Mouse (Mus musculus) ES-E14 (cell line): ENCODE measurements around the gene Urgcp. TPM values are rescaled to one million over a fixed set of nuclear protein-coding genes. Genes with fewer than 3 reads are reported as not detected.

ENCODE experiments used
- DNase-seq: peaks from one replicate; pipeline ENCODE4 v3.0.0-alpha.2; 2013; ENCODE audit warnings: low read depth, low spot score
- H3K27ac ChIP-seq: 2 replicates; pipeline ENCODE4 v1.5.1; 2012; ENCODE audit warnings: low read depth, mild to moderate bottlenecking, low read length, moderate library complexity, mixed read lengths; ENCODE audit not compliant: poor library complexity, insufficient read depth, severe bottlenecking
- H3K36me3 ChIP-seq: 2 replicates; pipeline ENCODE4 v1.6.1; 2012; ENCODE audit warnings: mild to moderate bottlenecking, low read length, moderate library complexity, mixed read lengths; ENCODE audit not compliant: control insufficient read depth, poor library complexity, insufficient read depth, severe bottlenecking
- H3K4me1 ChIP-seq, 2 experiments: fragments of 150-350 bp in 1 of 2; sonication (generic) in 1 of 2; 2 replicates each; pipeline ENCODE4 v1.6.1; 2012; ENCODE audit warnings: low read length in 2 of 2, mild to moderate bottlenecking in 1 of 2, mixed read lengths in 1 of 2; ENCODE audit not compliant: control insufficient read depth in 2 of 2, insufficient read depth in 2 of 2, poor library complexity in 1 of 2
- H3K4me3 ChIP-seq, 2 experiments: fragments of 150-350 bp in 1 of 2; sonication (generic) in 1 of 2; 2 replicates each; pipeline ENCODE4 v1.5.1; 2012; ENCODE audit warnings: low read length in 2 of 2, low read depth in 1 of 2, mild to moderate bottlenecking in 1 of 2, mixed read lengths in 1 of 2; ENCODE audit not compliant: insufficient read depth in 1 of 2, poor library complexity in 1 of 2, severe bottlenecking in 1 of 2
- H3K9ac ChIP-seq: 2 replicates; pipeline ENCODE4 v1.6.1; 2012; ENCODE audit warnings: low read depth, mild to moderate bottlenecking, low read length, mixed read lengths; ENCODE audit not compliant: poor library complexity, insufficient read depth, severe bottlenecking
- H3K9me3 ChIP-seq: fragments of 150-350 bp; sonication (generic); 2 replicates; pipeline ENCODE4 v1.6.1; 2012; ENCODE audit warnings: low read depth, mild to moderate bottlenecking, low read length; ENCODE audit not compliant: control insufficient read depth, insufficient read depth
- CHD2 ChIP-seq: IDR thresholded peaks from 2 replicates; pipeline ENCODE4 v1.6.1; 2014; ENCODE audit warnings: mild to moderate bottlenecking, low read depth, low read length, inconsistent platforms
- HCFC1 ChIP-seq: IDR thresholded peaks from 2 replicates; pipeline ENCODE4 v1.6.1; 2012; ENCODE audit warnings: low read length, inconsistent platforms, borderline replicate concordance; ENCODE audit not compliant: insufficient read depth
- MAFK ChIP-seq: IDR thresholded peaks from 2 replicates; pipeline ENCODE4 v1.6.1; 2014; ENCODE audit warnings: mild to moderate bottlenecking, low read depth, low read length, inconsistent platforms; ENCODE audit not compliant: insufficient read depth
- ZC3H11A ChIP-seq: IDR thresholded peaks from 2 replicates; pipeline ENCODE4 v1.6.1; 2012; ENCODE audit warnings: low read depth, mild to moderate bottlenecking, inconsistent platforms, low read length, borderline replicate concordance
- ZNF384 ChIP-seq: IDR thresholded peaks from 2 replicates; pipeline ENCODE4 v1.6.1; 2012; ENCODE audit warnings: low read depth, low read length, inconsistent platforms
- in situ Hi-C, 2 experiments: fragments of 600-800 bp; cut with MboI; formaldehyde crosslinking; loops; one replicate each; pipeline ENCODE4 v1.15.1; 2025; ENCODE audit warnings: low sequenced_read_pairs in 2 of 2, inconsistent platforms in 1 of 2; ENCODE audit not compliant: unreplicated experiment in 2 of 2
- total RNA-seq: library from RNA; depleted of rRNA; stranded (reverse); fragments of 300-350 nt; gene quantifications from 2 replicates; pipeline ENCODE4 v1.2.3, GENCODE M21; 2012

Gene Urgcp
- total RNA-seq, 1 experiment, result 10.3 TPM

DNA sequence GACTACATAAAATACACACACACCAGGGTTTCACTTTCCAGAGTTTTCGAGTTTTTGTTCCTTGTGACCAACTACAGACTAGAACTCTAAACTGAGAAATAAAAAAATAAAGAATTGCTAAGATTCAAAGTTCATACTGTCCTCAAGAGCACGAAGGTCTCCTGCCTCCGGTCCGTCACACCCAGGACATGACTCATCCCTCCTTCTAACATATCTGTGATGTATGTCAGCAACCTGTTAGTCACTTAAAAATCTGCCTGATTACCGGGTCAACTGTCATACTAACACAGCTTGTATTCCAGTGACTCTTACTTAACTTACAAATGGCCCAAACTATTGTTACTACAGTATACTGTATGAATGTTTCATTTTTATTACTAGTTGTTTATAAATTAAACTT lies 25.0 kb downstream of the Urgcp start:
- no peak for DNase-seq
- Histone ChIP-seq H3K27ac (no peak overlapping the region), H3K9me3 (no peaks in the 10 kb centered on the region), H3K36me3 (no peaks in the 10 kb centered on the region), H3K4me3 (no peak overlapping the region), H3K4me1 (peaks cover 5 to 10% of the 10 kb centered on the region in 2 experiments), H3K9ac (no peak overlapping the region)
- TF ChIP-seq MAFK (no peak), HCFC1 (no peak), ZNF384 (no peak), ZC3H11A (no peak), CHD2 (no peak)
- in situ Hi-C loops, result no loop called here

DNA sequence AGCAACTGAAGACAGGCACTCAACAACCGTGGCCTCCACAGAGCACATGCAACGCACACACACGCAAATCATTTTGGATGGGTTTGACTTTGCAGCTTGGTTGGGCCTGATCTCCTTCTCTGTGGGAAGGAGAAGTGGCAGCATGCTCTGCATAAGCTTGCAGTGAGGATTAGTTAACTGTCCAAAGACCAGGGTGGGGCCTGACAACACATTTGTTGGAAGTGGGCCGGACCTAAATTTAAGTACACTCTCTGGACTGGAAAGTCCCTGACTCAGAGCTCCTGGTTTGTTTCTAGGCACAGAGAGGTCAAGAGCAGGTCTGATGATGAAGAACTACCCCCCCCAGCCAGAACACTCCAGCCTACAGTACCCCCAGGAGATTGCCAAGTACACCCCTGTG lies 27.9 kb downstream of the Urgcp start:
- in situ Hi-C loops, result no loop called here
- DNase-seq, result no peak

DNA sequence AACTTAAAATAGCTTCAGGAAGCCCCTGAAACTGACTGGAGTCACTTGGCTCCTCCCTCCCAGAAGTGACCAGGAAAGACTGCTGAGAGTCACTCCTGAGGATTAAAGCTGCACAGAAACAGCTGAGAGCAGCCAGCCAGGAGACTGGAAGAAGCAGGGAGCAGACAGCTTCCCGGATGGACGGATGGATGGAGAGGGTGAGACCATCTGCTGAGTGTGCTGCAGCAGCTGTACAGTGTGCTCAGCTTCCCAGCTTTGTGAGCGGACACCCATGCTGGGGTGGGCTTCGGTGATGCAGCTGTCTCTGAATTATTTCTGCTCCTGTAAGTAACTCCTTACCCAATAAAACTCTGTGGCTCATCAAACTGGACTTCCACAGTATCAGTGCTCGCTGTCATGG lies 29.8 kb downstream of the Urgcp start:
- TF ChIP-seq CHD2, result no peak
- TF ChIP-seq MAFK, result no peak
- no peak for TF ChIP-seq ZNF384
- TF ChIP-seq ZC3H11A, result no peak
- no peak for TF ChIP-seq HCFC1
- Histone ChIP-seq H3K27ac (no peak overlapping the region), H3K4me1 (peaks cover 4 to 10% of the 10 kb centered on the region in 2 experiments), H3K9me3 (no peaks in the 10 kb centered on the region), H3K4me3 (no peak overlapping the region), H3K9ac (no peak overlapping the region), H3K36me3 (no peaks in the 10 kb centered on the region)
- no peak for DNase-seq
- in situ Hi-C loops, result no loop called here

More for the DNA sequence above, 27.9 kb downstream of the Urgcp start:
- Histone ChIP-seq H3K36me3 (no peaks in the 10 kb centered on the region), H3K4me1 (peaks cover 4 to 5% of the 10 kb centered on the region in 2 experiments), H3K9me3 (no peaks in the 10 kb centered on the region), H3K27ac (no peak overlapping the region), H3K4me3 (no peak overlapping the region), H3K9ac (no peak overlapping the region)
- TF ChIP-seq ZNF384 (no peak), ZC3H11A (no peak), HCFC1 (no peak), CHD2 (no peak), MAFK (no peak)

DNA sequence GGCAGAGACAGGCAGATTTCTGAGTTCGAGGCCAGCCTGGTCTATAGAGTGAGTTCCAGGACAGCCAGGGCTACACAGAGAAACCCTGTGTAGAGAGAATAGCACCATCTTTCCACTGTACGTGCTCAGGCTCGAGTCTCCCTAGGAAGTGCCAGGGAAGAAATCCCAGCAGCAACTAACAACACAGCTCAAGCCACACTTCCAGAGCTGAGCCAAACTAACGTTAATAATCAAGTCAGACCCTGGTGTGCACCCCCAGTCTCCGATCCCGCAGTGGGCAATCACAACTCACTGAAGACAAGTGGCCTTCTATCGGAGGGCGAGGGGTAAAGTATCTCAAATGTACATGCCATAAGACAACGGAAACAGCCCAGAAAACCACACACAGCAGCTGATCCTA lies 32.6 kb downstream of the Urgcp start:
- H3K9me3 ChIP-seq, result no peaks in the 10 kb centered on the region
- H3K4me1 ChIP-seq, result peaks cover 0 to 7% of the 10 kb centered on the region in 2 experiments; a peak in 2 of 4 replicates
- TF ChIP-seq HCFC1 (no peak), CHD2 (no peak)
- H3K27ac ChIP-seq, result no peak overlapping the region
- no peaks in the 10 kb centered on the region for H3K36me3 ChIP-seq
- DNase-seq, result no peak
- H3K9ac ChIP-seq, result no peak overlapping the region
- H3K4me3 ChIP-seq, result no peak overlapping the region
- in situ Hi-C loops, result no loop called here

GRCm38 (mm10) chr11:5718611-5719354 lies 43.4 kb downstream of the Urgcp start:
- Histone ChIP-seq H3K9me3 (no peaks in the 10 kb centered on the region), H3K9ac (no peak overlapping the region), H3K4me1 (peaks cover 0 to 21% of the 10 kb centered on the region in 2 experiments; a peak in 3 of 4 replicates), H3K36me3 (peaks cover 12% of the 10 kb centered on the region; the same call in 1 of the 2 replicates), H3K27ac (no peak overlapping the region), H3K4me3 (no peak overlapping the region)
- in situ Hi-C loops, result no loop called here
- no peak for DNase-seq
- TF ChIP-seq ZNF384 (no peak), HCFC1 (no peak), ZC3H11A (no peak), CHD2 (no peak), MAFK (no peak)
